In the genomic region with DNA sequence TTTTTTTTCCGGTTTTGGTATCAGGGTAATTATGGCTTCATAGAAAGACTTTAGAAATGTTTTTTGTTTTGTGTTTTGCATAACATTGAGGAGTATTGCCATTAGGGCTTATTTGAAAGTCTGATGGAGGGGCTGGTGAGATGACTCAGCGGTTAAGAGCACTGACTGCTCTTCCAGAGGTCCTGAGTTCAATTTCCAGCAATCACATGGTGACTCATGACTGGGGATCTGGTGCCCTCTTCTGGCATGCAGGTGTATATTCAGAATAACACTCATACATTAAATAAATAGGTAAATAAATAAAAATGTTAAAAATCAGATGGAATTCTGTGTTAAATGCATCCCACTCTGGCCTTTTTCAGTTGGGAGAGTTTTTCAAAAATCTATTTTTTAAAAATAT, we compare ENCODE assay signal across 9 mouse cellular contexts. TPM values are rescaled to one million over a fixed set of nuclear protein-coding genes. Genes with fewer than 3 reads are reported as not detected.
A peak's percentile ranks its signal among the peaks of the same experiment; 100 is the strongest.
DNase-seq lines count a peak whose midpoint lies in the region; ATAC-seq and TF ChIP-seq lines count a peak whose summit lies in the region.
"Had no signal": no experiment of that assay in that cellular context is flagged by ENCODE, and none has a peak within 500 bp of the region (broad histone marks: within the 10 kb centered on the region; RNA-seq: fewer than 3 reads in every experiment).

No protein-coding gene starts in this region.

- intact Hi-C loops in left cerebral cortex, postnatal 14 days (cut with DNase I) = loop anchor here (10.0 kb wide), 1 partner anchor 1014 kb away; no protein-coding TSS in a partner anchor
- intact Hi-C loops in gastrocnemius, postnatal 14 days (cut with DNase I; ENCODE audit: low total_unique reads) = no loop called here

- TF ChIP-seq POLR2A in CH12.LX (IDR thresholded peaks at IDR 0.05; ENCODE audit: low read depth, low read length) = no peak

- in situ Hi-C loops in CH12.LX (cut with MboI; ENCODE audit: low pct_ligation_motif_present, low pct_unique_long_range_greater_than_20kb, low sequenced_read_pairs) = loop anchor here (25.0 kb wide), 1 partner anchor 503 kb away; no protein-coding TSS in a partner anchor

- peak; percentile 37 for DNase-seq in kidney, adult 9 months
- DNase-seq in CH12.LX (ENCODE audit: extremely low read depth) = no peak
- peak; percentile 42 for DNase-seq in adrenal gland, adult 2 months
- DNase-seq in lung, postnatal 10 days = peak; percentile 14
- no peak for DNase-seq in left cerebral cortex, postnatal 14 days (ENCODE audit: low spot score in 2 of 2)
- no peak for DNase-seq in gastrocnemius, postnatal 14 days
- DNase-seq in frontal cortex, postnatal 25 days (ENCODE audit: low spot score in 2 of 2) = no peak

- peak; percentile 43 for TF ChIP-seq RAD21 in CH12.LX (IDR thresholded peaks at IDR 0.05; ENCODE audit: low read depth, low read length)

- ATAC-seq in kidney, embryonic 15.5 days (replicated peaks; ENCODE audit: low FRiP score) = no peak
- ATAC-seq: midbrain, embryonic 13.5 days had no signal

- no peak overlapping the region for H3K9ac ChIP-seq in kidney, embryonic 15.5 days
- no peak overlapping the region for H3K9ac ChIP-seq in CH12.LX (ENCODE audit: insufficient read depth, low read depth)
- H3K9ac ChIP-seq: midbrain, embryonic 13.5 days had no signal

- TF ChIP-seq EP300 in CH12.LX (IDR thresholded peaks at IDR 0.05; ENCODE audit: low read length) = no peak

- no peak overlapping the region for H3K4me2 ChIP-seq in kidney, embryonic 15.5 days
- no peak overlapping the region for H3K4me2 ChIP-seq in CH12.LX (ENCODE audit: insufficient read depth, low read depth, poor library complexity, severe bottlenecking)
- H3K4me2 ChIP-seq: midbrain, embryonic 13.5 days had no signal

- no peak overlapping the region for H3K4me3 ChIP-seq in kidney, embryonic 15.5 days (replicated peaks)
- H3K4me3 ChIP-seq in CH12.LX (replicated peaks in 1 of 3; ENCODE audit: low read depth in 2 of 3, low read length in 2 of 3, poor library complexity in 1 of 3) = no peak overlapping the region
- H3K4me3 ChIP-seq: midbrain, embryonic 13.5 days had no signal

- peaks cover 37% of the 10 kb centered on the region for H3K27me3 ChIP-seq in kidney, embryonic 15.5 days
- H3K27me3 ChIP-seq in CH12.LX (replicated peaks) = no peaks in the 10 kb centered on the region

- dilution Hi-C loops in CH12.LX (cut with MboI; ENCODE audit: extremely low pct_ligation_motif_present, extremely low pct_unique_long_range_greater_than_20kb, low sequenced_read_pairs) = no loop called here

- no peak overlapping the region for H3K27ac ChIP-seq in kidney, embryonic 15.5 days
- H3K27ac ChIP-seq in CH12.LX (ENCODE audit: insufficient read depth, low read depth) = no peak overlapping the region
- H3K27ac ChIP-seq: midbrain, embryonic 13.5 days had no signal

- no peaks in the 10 kb centered on the region for H3K36me3 ChIP-seq in kidney, embryonic 15.5 days
- H3K36me3 ChIP-seq in CH12.LX (replicated peaks in 1 of 2; ENCODE audit: control insufficient read depth in 1 of 2, insufficient read depth in 1 of 2, low read length in 1 of 2) = no peaks in the 10 kb centered on the region
- H3K36me3 ChIP-seq: midbrain, embryonic 13.5 days had no signal

- H3K9me3 ChIP-seq in kidney, embryonic 15.5 days (replicated peaks) = no peaks in the 10 kb centered on the region
- no peaks in the 10 kb centered on the region for H3K9me3 ChIP-seq in CH12.LX (replicated peaks; ENCODE audit: low read length)
- H3K9me3 ChIP-seq: midbrain, embryonic 13.5 days had no signal

- WGBS in kidney, embryonic 15.5 days = 59% methylated on average over 2 of the region's 2 CpGs

- no peaks in the 10 kb centered on the region for H3K79me2 ChIP-seq in CH12.LX (replicated peaks; ENCODE audit: control insufficient read depth, extremely low read depth, insufficient read depth, poor library complexity, severe bottlenecking)

- TF ChIP-seq CTCF in CH12.LX (conservative IDR thresholded peaks at IDR 0.05 in 1 of 2, IDR thresholded peaks at IDR 0.05 in 1 of 2; ENCODE audit: low read depth in 2 of 2, low read length in 2 of 2) = peak in 1 of 2 experiments; percentile 45; a peak in 2 of 4 replicates

- H3K4me1 ChIP-seq in kidney, embryonic 15.5 days = no peaks in the 10 kb centered on the region
- H3K4me1 ChIP-seq in CH12.LX (ENCODE audit: control insufficient read depth in 1 of 2, insufficient read depth in 2 of 2) = no peaks in the 10 kb centered on the region

TF ChIP-seq in CH12.LX, 34 proteins besides CTCF, POLR2A, EP300 and RAD21:
- TF ChIP-seq MYC (IDR thresholded peaks at IDR 0.05; ENCODE audit: low read depth, low read length) = 0 out of 2 replicates have a peak, but pooled peaks have one; percentile 51
- no peak for TF ChIP-seq ZKSCAN1 (IDR thresholded peaks at IDR 0.05; ENCODE audit: borderline replicate concordance, low read depth, low read length)
- no peak for TF ChIP-seq JUND (conservative IDR thresholded peaks at IDR 0.05; ENCODE audit: low read depth, low read length)
- TF ChIP-seq SMC3 (IDR thresholded peaks at IDR 0.05; ENCODE audit: low read depth, low read length) = peak; percentile 14; the same call in 1 of the 2 replicates

RNA-seq across cellular contexts. Expression of a gene that starts 9.3 kb away (rescaled TPM):
- polyA plus RNA-seq in kidney, embryonic 15.5 days (2015; fragmentation: Nextera tagmentation; extraction: Ambion mirVana) = 34.1 and 35.3 TPM in 2 replicates
- 30.3 and 35.0 TPM in 2 replicates for total RNA-seq in CH12.LX (2012; rRNA removed)
- total RNA-seq in CH12.LX (2014; rRNA removed) = 59.8 and 66.6 TPM in 2 replicates
- polyA plus RNA-seq in CH12.LX (2012; ENCODE audit: insufficient read length, low read depth) = 24.2 and 28.6 TPM in 2 replicates
- total RNA-seq in adrenal gland, adult 2 months (2021) = 10 to 100 TPM; 49.1 to 55.4 TPM
- polyA plus RNA-seq in adrenal gland, adult 2 months (2012; rRNA removed) = 0.99 and 1.3 TPM in 2 replicates
- total RNA-seq in left cerebral cortex, postnatal 14 days (2021) = 10 to 100 TPM; 44.0 to 44.5 TPM
- 10 to 100 TPM; 19.0 to 19.2 TPM for total RNA-seq in gastrocnemius, postnatal 14 days (2021)

Comparison
In these comparisons a context has a peak if more than half of its experiments do, and no peak if none do; other contexts are left out.
1. DNase-seq: peak in kidney, adult 9 months (single experiment), adrenal gland, adult 2 months (single experiment) and lung, postnatal 10 days (single experiment); none in CH12.LX (single experiment), left cerebral cortex, postnatal 14 days (0 of 2), gastrocnemius, postnatal 14 days (single experiment) and frontal cortex, postnatal 25 days (0 of 2).